Mouse (Mus musculus) left cerebral cortex, postnatal 14 days (tissue): Measurements from ENCODE around the gene Trim31. TPM values are rescaled to one million over a fixed set of nuclear protein-coding genes. Genes with fewer than 3 reads are reported as not detected.
"Not testable (repeated sequence)": the region's sequence is repeated elsewhere in the genome, so short reads cannot be mapped to it uniquely, and the experiment has no call there.

ENCODE experiments used
- DNase-seq, 2 experiments: peaks; one replicate each; pipeline ENCODE4 v3.0.0; 2021 to 2022; ENCODE audit warnings: low spot score in 2 of 2, mixed read lengths in 1 of 2
- intact Hi-C: fragments of 180-260 bp; cut with DNase I; formaldehyde crosslinking; loops from one replicate; pipeline ENCODE4 v1.15.1; 2025
- long read RNA-seq, 2 experiments: library from polyadenylated mRNA; stranded (forward); transcript quantifications; one replicate each; pipeline ENCODE4 v2.0.0; 2021
- total RNA-seq, 2 experiments: library from RNA; stranded (reverse); gene quantifications; 2 replicates each; pipeline ENCODE4 v1.2.3; 2021

Gene Trim31
- not detected for total RNA-seq
- long read RNA-seq, experiment 1 = 0 reads
- long read RNA-seq, experiment 2 = 0 reads

GRCm38 (mm10) chr17:36897552-36898205 is at the start of gene Trim31:
TSS of gene Trim31 (plus strand) at chr17:36898118.
- no peak for DNase-seq
- intact Hi-C loops = no loop called here

GRCm38 (mm10) chr17:36848911-36849310 is 49.0 kb upstream of the Trim31 start:
- DNase-seq = no peak
- intact Hi-C loops = no loop called here

GRCm38 (mm10) chr17:36849992-36850391 is 47.9 kb upstream of the Trim31 start:
- no peak for DNase-seq
- intact Hi-C loops = no loop called here

GRCm38 (mm10) chr17:36851200-36851599 is 46.7 kb upstream of the Trim31 start:
- DNase-seq = no peak
- intact Hi-C loops = no loop called here

GRCm38 (mm10) chr17:36851627-36852026 is 46.3 kb upstream of the Trim31 start:
- intact Hi-C loops = no loop called here
- no peak for DNase-seq

- DNase-seq = no peak
- intact Hi-C loops = no loop called here
These were observed 42.4 kb upstream of the Trim31 start for GRCm38 (mm10) chr17:36855484-36855883.

GRCm38 (mm10) chr17:36856236-36856635 is 41.7 kb upstream of the Trim31 start:
- intact Hi-C loops = no loop called here
- DNase-seq = no peak

GRCm38 (mm10) chr17:36858181-36858580 is 39.7 kb upstream of the Trim31 start:
- intact Hi-C loops = no loop called here

GRCm38 (mm10) chr17:36861680-36862079 is 36.2 kb upstream of the Trim31 start:
- intact Hi-C loops = no loop called here
- no peak for DNase-seq

More at GRCm38 (mm10) chr17:36858181-36858580, 39.7 kb upstream of the Trim31 start:
- DNase-seq = no peak

- intact Hi-C loops = no loop called here
- DNase-seq = no peak
These were observed 31.0 kb upstream of the Trim31 start, which contains the start of gene Trim15 for GRCm38 (mm10) chr17:36866719-36867527. TSS of gene Trim15 (minus strand) at chr17:36867210.

- DNase-seq = no peak
- intact Hi-C loops = no loop called here
These were observed 29.1 kb upstream of the Trim31 start for GRCm38 (mm10) chr17:36868836-36869235.

GRCm38 (mm10) chr17:36869284-36869954 is 28.5 kb upstream of the Trim31 start, which contains the start of gene Trim10:
TSS of gene Trim10 (plus strand) at chr17:36869574.
- intact Hi-C loops = no loop called here
- no peak for DNase-seq

GRCm38 (mm10) chr17:36869955-36870810 is 27.7 kb upstream of the Trim31 start:
- intact Hi-C loops = no loop called here
- no peak for DNase-seq

GRCm38 (mm10) chr17:36874636-36875035 is 23.3 kb upstream of the Trim31 start:
- intact Hi-C loops = no loop called here
- DNase-seq = no peak

- no peak for DNase-seq
- intact Hi-C loops = no loop called here
These were observed 14.6 kb upstream of the Trim31 start for GRCm38 (mm10) chr17:36883350-36883749.

- intact Hi-C loops = no loop called here
- no peak for DNase-seq
These were observed 12.7 kb upstream of the Trim31 start for GRCm38 (mm10) chr17:36885132-36885790.

GRCm38 (mm10) chr17:36890073-36890903 is 7.6 kb upstream of the Trim31 start, which contains the start of gene Trim40:
TSS of gene Trim40 (minus strand) at chr17:36890123.
- DNase-seq = no peak
- intact Hi-C loops = loop anchor here (5.0 kb wide), 1 partner anchor 312 kb away; the partner anchor contains the start of gene Olfr94

- not testable (repeated sequence) for DNase-seq
- intact Hi-C loops = loop anchor here (5.0 kb wide), 1 partner anchor 311 kb away; the partner anchor contains the start of gene Olfr94
These were observed 6.4 kb upstream of the Trim31 start for GRCm38 (mm10) chr17:36891496-36891895.
